Mouse (Mus musculus) skeletal muscle tissue, adult 2 months (tissue): Measurements from ENCODE around the gene Bace1.
A peak's percentile ranks its signal among the peaks of the same experiment; 100 is the strongest.

Experiments
- DNase-seq: peaks from one replicate; pipeline ENCODE4 v3.0.0-alpha.2; 2012; ENCODE audit warnings: low read depth, low spot score

Bace1 gene

GRCm38 (mm10) chr9:45838434-45839138, at the start of gene Bace1:
Gene Bace1 (plus strand): TSS chr9:45838580.
- peak; percentile 86 for DNase-seq

GRCm38 (mm10) chr9:45791456-45792142, 46.8 kb upstream of the Bace1 start:
- DNase-seq, result no peak

GRCm38 (mm10) chr9:45792235-45792634, 46.1 kb upstream of the Bace1 start:
- DNase-seq, result no peak

- no peak for DNase-seq
Observed at GRCm38 (mm10) chr9:45793697-45794096, 44.7 kb upstream of the Bace1 start.

GRCm38 (mm10) chr9:45795722-45796121, 42.7 kb upstream of the Bace1 start:
- DNase-seq, result peak; percentile 69

GRCm38 (mm10) chr9:45797271-45797670, 41.1 kb upstream of the Bace1 start:
- no peak for DNase-seq

- peak; percentile 24 for DNase-seq
Observed at GRCm38 (mm10) chr9:45798467-45799164, 39.8 kb upstream of the Bace1 start.

GRCm38 (mm10) chr9:45799402-45799801, 39.0 kb upstream of the Bace1 start:
- no peak for DNase-seq

- no peak for DNase-seq
Observed at GRCm38 (mm10) chr9:45803070-45803774, 35.2 kb upstream of the Bace1 start.

GRCm38 (mm10) chr9:45806847-45807246, 31.5 kb upstream of the Bace1 start:
- no peak for DNase-seq

GRCm38 (mm10) chr9:45807337-45807736, 31.0 kb upstream of the Bace1 start:
- DNase-seq, result no peak

GRCm38 (mm10) chr9:45807761-45808160, 30.6 kb upstream of the Bace1 start:
- no peak for DNase-seq

- no peak for DNase-seq
Observed at GRCm38 (mm10) chr9:45811946-45812345, 26.4 kb upstream of the Bace1 start.

GRCm38 (mm10) chr9:45815113-45815512, 23.3 kb upstream of the Bace1 start:
- no peak for DNase-seq

- DNase-seq, result no peak
Observed at GRCm38 (mm10) chr9:45815525-45815924, 22.9 kb upstream of the Bace1 start.

- no peak for DNase-seq
Observed at GRCm38 (mm10) chr9:45818406-45819011, 19.9 kb upstream of the Bace1 start.

GRCm38 (mm10) chr9:45827663-45828290, 10.6 kb upstream of the Bace1 start:
- DNase-seq, result no peak

GRCm38 (mm10) chr9:45828291-45828963, 10.0 kb upstream of the Bace1 start, which contains the start of gene Cep164:
Gene Cep164 (minus strand): TSS chr9:45828691.
- peak; percentile 83 for DNase-seq

- no peak for DNase-seq
Observed at GRCm38 (mm10) chr9:45829107-45829506, 9.3 kb upstream of the Bace1 start.

GRCm38 (mm10) chr9:45832898-45833297, 5.5 kb upstream of the Bace1 start:
- DNase-seq, result no peak
